Mouse (Mus musculus) regulatory T cell (primary cell): ENCODE measurements at regions not wholly inside any gene's neighbourhood (a gene's known extent, or its start where the extent isn't known, plus 50 kb on each side); places are given as distances from the start of the nearest gene placed in this dataset.

Source experiments
- in situ Hi-C: fragments of 300-600 bp; cut with MboI, MseI; formaldehyde crosslinking; loops from one replicate; pipeline ENCODE4 v1.15.1; 2025; ENCODE audit warnings: high pct_unique_total_duplicates

DNA sequence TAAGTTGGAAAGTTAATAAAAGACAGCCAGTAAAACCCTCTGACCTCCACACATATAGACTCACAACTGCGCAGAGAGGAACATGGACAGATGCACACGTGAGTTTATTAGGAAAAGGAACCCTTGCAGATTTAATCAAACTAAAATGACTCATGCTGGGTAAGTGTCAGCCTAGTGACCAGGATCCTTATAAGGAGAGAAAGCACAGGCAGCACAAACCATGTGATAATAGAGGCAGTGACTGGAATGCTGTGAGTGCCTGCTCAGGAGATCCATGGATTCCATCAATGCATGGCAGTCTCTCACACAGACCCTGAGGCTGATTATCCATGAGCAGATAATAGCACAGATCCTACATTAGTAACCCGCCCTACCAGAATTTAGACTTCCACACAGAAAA lies 162.2 kb upstream of the Mbnl1 start:
- in situ Hi-C loops: loop anchor here (5.0 kb wide), 1 partner anchor 98 kb away; no protein-coding TSS in a partner anchor

DNA sequence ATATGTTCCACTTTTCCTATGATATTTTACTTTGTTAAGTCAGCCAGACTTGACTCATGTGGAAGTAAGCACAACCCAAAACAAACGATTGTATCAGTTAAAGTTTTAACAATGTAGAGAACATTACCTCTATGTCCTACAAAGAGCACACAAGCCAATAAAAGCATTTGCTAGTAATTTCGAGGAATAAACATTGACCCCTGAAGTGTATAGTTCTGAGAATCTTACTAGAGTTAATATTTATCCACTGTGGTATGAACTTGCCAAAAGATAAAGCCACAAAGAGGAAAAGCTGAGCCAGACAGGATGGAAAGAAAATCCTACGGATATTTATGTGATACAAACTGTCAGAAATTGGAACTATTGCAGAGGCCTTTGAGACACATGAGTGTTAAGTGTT lies 161.5 kb upstream of the Mbnl1 start:
- in situ Hi-C loops: loop anchor here (5.0 kb wide), 1 partner anchor 99 kb away; no protein-coding TSS in a partner anchor

DNA sequence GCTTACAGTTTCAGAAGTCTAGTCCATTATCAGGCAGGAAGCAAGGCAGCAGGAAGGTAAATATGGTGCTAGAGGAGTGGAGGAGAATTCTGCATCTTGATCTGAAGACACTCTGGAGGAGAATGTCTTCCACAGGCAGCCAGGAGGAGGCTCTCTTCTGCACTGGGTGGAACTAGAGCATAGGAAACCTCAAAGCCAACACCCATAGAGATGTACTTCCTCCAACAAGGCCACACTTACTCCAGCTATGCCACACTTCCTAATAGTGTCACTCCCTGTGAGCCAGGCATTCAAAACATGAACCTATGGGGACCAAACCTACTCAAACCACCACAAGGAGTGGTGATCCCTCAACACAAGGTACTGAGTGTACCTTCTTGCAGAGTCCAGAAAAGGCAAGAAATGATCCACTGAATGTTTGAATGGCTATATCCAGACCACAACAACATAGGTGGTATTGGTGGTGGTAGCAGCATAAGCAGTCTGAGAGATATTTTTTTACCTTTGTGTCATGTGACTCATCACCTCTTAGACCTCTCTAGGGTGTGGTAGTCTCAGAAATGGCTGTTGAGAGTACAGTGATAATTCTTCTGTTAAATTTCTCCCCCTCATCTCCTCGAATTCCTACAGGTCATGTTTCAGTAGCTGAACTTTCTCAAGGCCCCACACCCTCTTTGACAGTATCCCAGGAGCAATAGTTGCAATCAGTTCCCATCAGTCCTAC lies 152.3 kb upstream of the Mbnl1 start:
- in situ Hi-C loops: no loop called here

DNA sequence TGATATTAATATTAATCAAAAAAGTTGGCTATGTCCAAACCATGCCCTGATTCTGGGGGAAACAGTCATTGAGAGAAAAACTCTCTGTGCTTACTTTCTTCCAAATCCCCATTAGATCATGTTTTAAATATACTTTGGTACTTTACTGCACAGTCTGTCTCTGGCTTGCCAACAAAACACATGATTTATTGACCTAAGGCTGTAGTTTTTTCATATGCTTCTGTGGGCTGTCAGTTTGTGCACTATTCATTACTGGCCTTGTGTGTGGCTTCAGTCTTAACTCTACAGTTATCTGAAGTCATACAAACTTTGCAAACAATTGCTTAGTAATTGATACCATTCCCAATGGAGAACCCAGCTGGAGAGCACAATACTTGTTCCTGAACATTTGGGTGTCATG lies 149.1 kb upstream of the Mbnl1 start:
- in situ Hi-C loops: no loop called here

DNA sequence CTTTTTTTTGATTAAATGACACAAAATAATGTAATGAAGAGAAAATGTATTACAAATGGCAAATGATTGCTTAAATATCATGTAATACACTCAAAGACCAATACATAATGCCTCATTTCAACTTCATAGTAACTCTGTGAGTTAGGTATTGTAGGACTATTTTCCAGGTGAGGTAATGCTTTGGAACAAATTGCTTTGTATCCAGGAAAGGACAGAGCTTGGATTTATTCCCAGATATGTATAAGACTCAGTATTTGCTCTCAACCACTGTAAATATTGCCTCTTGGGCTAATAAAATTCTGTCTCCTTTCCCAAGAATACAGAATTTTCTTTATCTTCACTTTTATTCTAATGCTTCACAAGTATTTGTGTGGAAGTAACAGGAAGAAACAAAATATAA lies 148.2 kb upstream of the Mbnl1 start:
- in situ Hi-C loops: no loop called here

DNA sequence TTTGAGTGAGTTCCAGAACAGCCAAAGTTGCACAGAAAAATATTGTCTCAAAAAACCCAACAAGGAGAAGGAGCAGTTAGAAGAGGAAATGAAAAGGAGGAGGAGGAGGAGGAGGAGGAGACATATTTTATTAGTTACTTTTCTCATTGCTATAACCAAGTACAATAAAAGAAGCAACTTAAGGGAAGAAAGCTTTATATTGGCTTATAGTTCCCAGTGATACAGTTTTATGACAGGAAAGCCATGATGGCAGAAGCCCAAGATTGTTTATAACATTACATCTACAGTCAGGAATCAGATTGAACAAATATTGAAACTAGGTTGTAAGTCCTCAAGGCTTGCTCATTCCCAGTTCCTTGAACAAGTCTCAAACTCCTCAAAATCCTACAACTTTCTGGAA lies 147.7 kb upstream of the Mbnl1 start:
- in situ Hi-C loops: no loop called here

DNA sequence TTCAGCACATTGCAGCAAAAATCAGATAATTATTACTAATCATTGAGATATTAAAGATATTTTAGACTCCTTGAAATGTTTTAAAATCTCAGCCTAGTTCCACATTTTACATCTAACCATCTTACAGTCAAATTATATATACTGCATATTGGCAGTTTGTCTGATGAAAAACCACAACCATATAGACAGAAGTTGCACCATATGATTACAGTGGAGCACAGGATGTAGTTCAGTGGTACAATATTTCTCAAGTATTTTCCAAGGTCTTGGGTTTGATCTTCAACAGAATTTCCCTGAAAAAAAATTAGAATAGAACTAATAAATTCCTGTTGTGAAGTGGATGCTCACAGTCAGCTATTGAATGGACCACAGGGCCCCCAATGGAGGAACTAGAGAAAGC lies 140.2 kb upstream of the Mbnl1 start:
- in situ Hi-C loops: no loop called here

DNA sequence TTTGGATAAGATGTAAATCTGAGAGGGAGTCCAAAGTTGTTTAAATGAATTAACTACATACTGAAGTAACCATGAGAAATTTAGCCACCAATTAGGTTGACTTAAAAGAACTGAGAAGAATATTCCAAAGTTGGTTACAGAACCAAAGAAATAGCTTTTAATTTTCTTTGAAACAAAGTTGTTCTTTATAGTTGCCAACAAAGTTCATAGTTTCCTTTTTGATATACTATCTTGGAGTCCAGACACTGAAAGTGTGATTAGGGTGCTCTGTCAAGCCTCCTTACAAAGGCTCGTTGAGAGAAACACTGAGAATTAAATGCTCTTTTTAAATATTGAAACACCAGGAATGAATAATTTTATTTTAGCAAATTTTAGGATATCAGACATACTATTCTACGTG lies 139.0 kb upstream of the Mbnl1 start:
- in situ Hi-C loops: no loop called here

DNA sequence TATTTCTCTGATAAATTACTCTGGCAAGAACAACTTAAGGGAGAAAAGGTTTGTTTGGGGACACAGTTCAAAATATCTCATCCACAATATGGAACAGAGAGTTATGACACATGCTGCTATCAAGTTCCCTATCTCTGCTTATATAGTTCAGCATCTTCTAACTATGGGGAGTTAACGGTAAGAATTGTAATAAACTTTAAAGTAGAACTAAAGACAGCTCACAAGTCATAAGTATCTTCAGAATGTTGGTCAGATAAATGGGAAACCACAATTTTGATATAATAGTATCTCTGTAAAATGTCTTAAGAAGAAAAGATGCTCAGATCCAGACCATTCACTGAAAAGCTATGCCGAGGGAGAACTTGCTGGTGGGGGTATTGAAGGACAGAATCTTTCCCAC lies 138.5 kb upstream of the Mbnl1 start:
- in situ Hi-C loops: no loop called here

DNA sequence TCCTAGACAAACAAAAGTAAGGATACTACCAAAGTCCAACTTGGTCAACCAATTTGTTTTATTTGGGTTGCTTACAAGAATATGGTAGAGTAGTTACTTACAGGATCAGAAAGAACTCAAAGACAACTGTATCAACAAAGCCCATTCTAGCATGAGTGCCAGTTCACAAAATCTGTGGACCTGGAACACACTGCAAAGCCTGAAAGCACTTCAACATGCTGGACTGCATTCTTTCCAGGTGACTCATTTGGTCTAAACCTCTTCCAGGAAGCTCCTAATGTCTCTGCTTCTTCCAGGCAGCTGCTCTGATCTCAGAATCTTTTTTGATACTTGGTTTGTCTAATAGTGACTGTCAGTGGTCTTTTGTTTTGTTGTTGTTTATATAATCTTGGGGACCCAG lies 126.2 kb upstream of the Mbnl1 start:
- in situ Hi-C loops: no loop called here

DNA sequence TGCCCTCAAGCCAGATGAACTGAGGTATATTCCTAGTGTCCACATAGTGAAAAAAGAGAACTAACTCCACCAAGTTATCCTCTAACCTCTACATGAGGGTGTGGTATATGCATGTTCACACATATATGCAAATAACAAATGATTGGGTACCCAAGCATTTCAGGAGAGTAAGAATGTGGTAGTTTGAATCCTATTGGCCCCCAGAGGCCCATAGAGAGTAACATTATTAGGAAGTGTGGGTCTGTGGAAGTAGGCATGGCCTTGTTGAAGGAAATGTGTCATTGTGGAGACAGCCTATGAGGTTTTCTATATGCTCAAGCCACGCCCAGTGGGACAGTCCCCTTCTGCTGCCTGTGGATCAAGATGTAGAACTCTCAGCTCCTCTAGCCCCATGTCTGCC lies 125.6 kb upstream of the Mbnl1 start:
- in situ Hi-C loops: no loop called here

DNA sequence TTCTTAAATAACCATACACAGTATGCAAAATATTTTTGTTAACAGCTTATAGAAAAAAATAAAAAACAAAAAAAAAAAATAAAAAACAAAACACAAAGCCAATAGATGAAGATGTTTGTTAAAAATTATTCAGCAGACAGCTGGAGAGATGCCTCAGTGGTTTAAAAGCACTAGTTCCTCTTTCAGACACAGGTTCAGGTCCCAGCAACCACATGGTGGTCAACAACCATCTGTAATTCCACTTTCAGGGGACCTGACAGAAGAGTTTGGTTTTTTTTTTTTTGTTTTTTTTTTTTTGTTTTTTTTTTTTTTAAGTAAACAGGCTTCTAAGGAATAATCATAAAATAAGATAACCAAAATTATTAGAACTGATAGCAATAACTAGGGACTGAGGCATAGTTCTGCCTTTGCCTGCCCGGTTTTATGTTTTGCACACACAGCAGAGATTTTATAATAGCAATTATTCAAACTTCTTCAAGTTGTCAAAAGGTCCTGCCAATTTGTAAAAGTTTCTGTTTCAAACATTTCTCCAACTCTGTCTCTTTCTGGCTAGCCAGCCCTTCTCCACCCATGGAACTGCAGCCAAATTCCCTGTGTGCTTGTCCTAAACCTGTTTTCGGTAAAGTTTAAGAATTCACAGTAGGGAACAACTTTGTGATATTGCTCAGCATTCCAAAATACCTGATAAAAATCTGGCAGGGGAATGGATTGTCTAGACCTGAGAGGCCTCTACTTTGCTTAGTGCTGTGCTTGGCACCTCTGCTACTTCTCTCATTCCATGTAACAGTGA lies 101.3 kb upstream of the Mbnl1 start:
- in situ Hi-C loops: no loop called here

DNA sequence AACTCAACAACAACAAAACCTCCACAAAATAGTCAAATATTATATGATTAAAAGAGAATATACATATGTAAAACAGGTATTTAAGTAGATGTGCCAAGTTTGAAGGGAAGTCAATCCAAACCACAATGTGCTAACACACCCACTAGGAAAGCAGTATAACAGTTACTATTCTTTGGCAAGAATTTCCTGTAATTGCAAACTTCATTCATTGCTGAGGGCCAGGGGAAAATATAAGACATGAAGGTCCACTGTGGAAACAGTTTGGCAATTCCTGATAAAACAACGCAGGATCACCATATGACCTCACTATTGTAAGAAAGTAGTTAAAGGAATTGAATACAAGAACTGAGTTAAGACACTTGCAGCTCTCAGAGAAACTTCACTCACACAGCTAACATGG lies 99.0 kb upstream of the Mbnl1 start:
- in situ Hi-C loops: no loop called here

DNA sequence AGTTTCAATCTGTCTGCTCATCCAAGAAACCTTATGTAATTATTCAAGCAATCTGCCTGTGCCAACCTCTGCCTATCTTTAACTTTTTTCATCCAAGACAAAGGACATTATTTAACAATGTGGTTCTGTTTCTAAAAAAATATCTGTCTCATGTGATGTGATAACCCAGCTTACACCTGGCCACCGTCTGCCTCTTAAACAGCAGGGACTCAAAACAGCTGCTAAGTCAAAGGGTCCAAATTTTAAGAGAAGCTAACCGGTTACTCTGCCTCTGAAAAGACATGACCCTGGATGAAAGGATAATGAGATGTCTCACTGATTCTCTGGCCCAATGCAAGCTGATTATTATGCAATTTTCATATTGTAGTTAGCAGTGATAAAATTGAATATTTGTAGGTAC lies 84.0 kb upstream of the Mbnl1 start:
- in situ Hi-C loops: no loop called here

DNA sequence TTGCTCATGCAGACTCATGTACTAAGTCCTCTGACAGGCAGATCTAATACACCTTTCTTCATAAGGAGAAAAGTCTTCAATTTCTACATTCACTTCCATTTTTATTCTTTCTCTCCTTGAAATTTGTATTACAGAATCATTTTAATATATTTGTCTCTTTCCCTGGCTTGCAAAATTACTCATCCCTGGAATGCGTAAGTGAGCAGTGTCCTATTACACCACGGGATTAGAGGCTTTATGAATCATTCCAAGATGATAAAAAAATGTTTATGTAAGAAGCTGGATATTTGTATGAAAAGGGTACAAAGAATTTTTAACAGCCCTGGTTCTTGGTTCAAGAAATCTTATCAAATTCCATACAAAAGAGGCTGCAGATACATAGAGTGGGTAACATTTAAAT lies 83.6 kb upstream of the Mbnl1 start:
- in situ Hi-C loops: no loop called here

DNA sequence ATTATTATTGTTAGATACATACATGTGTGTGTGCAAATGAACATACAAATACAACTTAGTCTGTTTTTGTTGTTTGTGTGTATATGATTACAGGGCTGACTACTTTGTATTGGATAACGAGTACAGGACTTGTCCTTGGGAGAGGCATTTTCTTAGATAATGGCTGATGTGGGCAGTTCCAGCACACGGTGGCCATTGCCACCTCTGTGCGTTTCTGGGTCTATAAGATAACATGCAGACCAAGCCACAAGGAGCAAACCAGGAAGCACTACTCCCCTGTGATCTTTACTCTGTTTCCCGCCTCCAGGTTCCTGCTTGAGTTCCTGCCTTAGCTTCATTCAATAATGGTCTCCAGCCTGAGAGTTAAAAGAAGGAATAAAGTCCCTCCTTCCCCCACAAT lies 77.3 kb upstream of the Mbnl1 start:
- in situ Hi-C loops: no loop called here

DNA sequence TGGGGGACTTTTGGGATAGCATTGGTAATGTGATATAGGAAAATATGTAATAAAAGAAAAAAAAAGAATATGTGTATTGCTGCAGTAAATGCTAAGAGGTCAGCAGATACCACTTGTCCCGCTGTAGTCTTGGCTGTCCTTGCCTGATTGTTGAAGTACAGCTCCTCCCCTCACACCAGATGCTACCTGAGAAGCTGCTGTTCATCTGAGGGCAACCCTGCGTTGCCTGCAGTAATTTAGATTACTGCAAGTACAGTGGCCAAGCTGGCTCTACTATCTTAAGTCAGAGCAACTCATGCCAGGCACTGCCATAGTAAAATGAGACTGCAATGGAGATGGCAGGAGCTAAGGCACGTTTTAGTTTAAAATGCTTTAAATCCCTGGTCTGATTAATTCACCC lies 75.7 kb upstream of the Mbnl1 start:
- in situ Hi-C loops: no loop called here

DNA sequence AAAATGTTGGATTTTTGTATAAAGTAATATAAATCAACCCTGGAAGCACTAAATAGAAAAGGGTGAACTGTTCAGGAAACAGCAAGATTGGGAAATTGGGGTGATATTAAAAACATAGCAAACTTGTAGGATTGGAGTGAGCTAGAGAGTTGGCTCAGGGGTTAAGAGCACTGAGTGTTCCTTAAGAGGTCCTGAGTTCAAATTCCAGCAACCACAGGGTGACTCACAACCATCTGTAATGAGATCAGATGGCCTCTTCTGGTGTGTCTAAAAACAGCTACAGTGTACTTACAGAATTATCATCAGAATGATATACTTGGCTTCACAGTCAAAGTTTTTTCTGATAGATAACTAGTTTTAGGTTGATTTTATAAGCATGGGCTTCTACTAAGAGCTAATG lies 73.8 kb upstream of the Mbnl1 start:
- in situ Hi-C loops: no loop called here

DNA sequence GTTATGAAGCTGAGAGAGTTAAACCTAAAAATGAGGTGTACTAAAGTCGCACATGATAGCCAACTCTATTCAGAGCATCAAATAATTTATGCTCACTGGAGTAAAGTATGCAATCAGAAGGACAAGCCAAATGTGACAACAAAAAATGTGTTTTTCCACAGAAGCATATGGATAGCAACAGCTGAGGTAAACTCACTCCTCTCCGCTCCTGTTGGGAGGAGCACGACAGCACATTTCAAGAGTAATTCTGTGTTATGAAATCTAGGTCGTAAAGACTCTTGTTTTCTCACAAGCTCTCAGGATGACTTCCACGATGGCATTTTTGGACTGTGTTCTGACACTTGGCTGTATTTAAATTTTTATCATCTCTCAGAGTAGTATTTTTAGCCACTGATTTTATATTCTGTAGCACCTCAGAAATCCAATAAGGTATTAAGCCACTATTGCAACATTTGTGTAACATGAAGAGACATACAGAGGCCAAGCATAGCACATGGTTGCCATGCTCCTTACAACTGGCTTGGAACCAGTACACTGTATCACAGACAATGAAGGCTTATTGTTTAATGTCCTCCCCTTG lies 70.3 kb upstream of the Mbnl1 start:
- in situ Hi-C loops: loop anchor here (10.0 kb wide), 1 partner anchor 112 kb away; no protein-coding TSS in a partner anchor

DNA sequence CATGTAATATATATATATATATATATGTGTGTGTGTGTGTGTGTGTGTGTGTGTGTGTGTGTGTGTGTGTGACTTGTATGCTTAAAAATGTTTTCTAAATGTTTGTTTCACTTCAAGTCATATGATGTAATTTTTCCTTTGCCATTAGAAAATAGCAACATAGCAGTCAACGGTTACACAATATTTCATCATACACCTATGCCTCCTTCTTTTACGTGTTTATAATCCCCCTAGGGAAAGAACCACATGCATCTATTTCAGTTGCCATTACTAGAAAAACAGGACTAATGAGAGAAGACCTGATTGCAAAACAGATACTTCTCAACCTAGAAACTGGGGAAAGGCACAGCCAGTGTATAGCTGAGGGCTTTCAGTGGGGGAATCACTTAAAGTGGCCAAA lies 65.2 kb upstream of the Mbnl1 start:
- in situ Hi-C loops: loop anchor here (5.0 to 10.0 kb wide), 2 partner anchors 107 to 280 kb away; no protein-coding TSS in a partner anchor

DNA sequence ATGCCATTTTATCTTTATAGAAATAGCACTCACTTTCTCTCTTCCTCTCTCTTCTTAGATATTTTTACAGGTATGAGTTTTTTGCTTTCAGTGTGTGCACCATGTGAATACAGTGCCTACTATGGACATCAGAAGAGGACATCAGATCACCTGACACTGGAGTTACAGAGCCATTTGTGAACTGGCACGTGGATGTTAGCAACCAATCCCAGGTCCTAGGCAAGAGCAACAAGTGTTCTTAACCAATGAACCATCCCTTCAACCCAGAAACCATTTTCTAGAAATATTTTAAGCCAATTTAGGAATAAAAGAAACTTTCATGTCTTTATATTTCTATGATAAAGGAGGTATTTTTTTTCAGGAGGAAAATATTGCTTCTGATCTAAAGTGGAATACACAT lies 64.7 kb upstream of the Mbnl1 start:
- in situ Hi-C loops: loop anchor here (5.0 to 10.0 kb wide), 2 partner anchors 107 to 281 kb away; no protein-coding TSS in a partner anchor

DNA sequence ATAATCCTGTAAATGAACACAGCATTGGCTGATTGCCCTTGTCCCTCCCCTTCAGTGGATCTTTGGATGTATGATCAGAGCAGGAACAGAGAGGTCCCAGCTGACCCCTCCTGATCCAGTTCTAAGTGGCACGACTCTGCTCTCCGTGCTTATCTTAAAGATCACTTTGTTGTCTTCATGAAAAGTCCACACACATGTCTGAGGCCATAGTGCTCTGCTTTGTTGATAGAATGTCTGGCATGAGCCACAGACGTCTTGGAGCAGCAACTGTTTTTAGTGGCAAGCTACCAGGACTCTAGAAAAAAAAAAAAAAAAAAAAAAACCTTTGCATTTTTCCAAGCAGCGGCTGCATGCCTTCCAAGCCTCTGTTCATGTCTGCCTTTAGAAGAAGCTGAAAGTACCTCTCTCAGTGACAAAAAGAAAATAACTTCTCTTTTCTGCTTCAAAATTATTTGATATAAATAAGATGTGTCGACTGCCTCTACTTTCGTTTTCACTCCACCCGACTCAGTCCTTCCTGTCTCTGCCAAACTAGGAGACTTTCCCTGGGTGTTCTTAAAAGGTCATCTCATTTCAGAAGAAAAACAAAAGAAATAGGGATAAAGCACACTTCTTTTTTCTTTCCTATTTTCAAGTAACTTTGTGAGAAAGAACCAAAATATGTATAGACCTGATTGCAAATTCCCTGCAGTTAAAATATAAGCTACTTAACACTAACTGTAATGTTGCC lies 63.9 kb upstream of the Mbnl1 start:
- in situ Hi-C loops: loop anchor here (5.0 to 10.0 kb wide), 2 partner anchors 106 to 281 kb away; no protein-coding TSS in a partner anchor
